Mouse (Mus musculus) MEL (cell line): ENCODE measurements at regions not wholly inside any gene's neighbourhood (a gene's known extent, or its start where the extent isn't known, plus 50 kb on each side); places are given as distances from the start of the nearest gene placed in this dataset.

Experiments used
- DNase-seq: peaks from one replicate; pipeline ENCODE4 v3.0.0; 2011; ENCODE audit warnings: low read depth, low spot score
- H3K27ac ChIP-seq: 2 replicates; pipeline ENCODE4 v1.5.1; 2012; ENCODE audit warnings: low read depth, mild to moderate bottlenecking, control low read depth, low read length, moderate library complexity; ENCODE audit not compliant: control insufficient read depth
- H3K27me3 ChIP-seq, 2 experiments: fragments of 150-350 bp in 1 of 2; sonication (generic) in 1 of 2; 2 replicates each; pipeline ENCODE4 v1.6.1; 2012; ENCODE audit warnings: low read length in 2 of 2, mild to moderate bottlenecking in 2 of 2, improper control_type of control experiment in 1 of 2, moderate library complexity in 1 of 2; ENCODE audit not compliant: insufficient read depth in 2 of 2, control insufficient read depth in 1 of 2
- H3K36me3 ChIP-seq, 2 experiments: 2 replicates each; pipeline ENCODE4 v1.6.1; 2012 to 2014; ENCODE audit warnings: low read length in 2 of 2, improper control_type of control experiment in 1 of 2, inconsistent platforms in 1 of 2, mild to moderate bottlenecking in 1 of 2; ENCODE audit not compliant: insufficient read depth in 2 of 2, control insufficient read depth in 1 of 2
- H3K4me1 ChIP-seq, 2 experiments: fragments of 150-350 bp in 1 of 2; sonication (generic) in 1 of 2; 2 replicates each; pipeline ENCODE4 v1.6.1; 2012; ENCODE audit warnings: low read length in 2 of 2, improper control_type of control experiment in 1 of 2, mild to moderate bottlenecking in 1 of 2; ENCODE audit not compliant: insufficient read depth in 2 of 2, control insufficient read depth in 1 of 2
- H3K4me3 ChIP-seq, 2 experiments: fragments of 150-350 bp in 1 of 2; sonication (generic) in 1 of 2; 2 replicates each; pipeline ENCODE4 v1.5.1; 2012; ENCODE audit warnings: low read depth in 2 of 2, low read length in 2 of 2, mild to moderate bottlenecking in 2 of 2, moderate library complexity in 2 of 2, control low read depth in 1 of 2, improper control_type of control experiment in 1 of 2; ENCODE audit not compliant: control insufficient read depth in 1 of 2, insufficient read depth in 1 of 2
- H3K79me2 ChIP-seq: 2 replicates; pipeline ENCODE4 v1.6.1; 2012; ENCODE audit warnings: mild to moderate bottlenecking, low read length, moderate library complexity; ENCODE audit not compliant: control insufficient read depth, poor library complexity, insufficient read depth
- H3K9ac ChIP-seq: 2 replicates; pipeline ENCODE4 v1.6.1; 2012; ENCODE audit warnings: low read depth, mild to moderate bottlenecking, control low read depth, low read length, moderate library complexity; ENCODE audit not compliant: control insufficient read depth, poor library complexity, severe bottlenecking
- H3K9me3 ChIP-seq: fragments of 150-350 bp; sonication (generic); replicated peaks from 2 replicates; pipeline ENCODE4 v1.6.1; 2012; ENCODE audit warnings: mild to moderate bottlenecking, low read length, improper control_type of control experiment, moderate library complexity; ENCODE audit not compliant: insufficient read depth
- CHD1 ChIP-seq: IDR thresholded peaks from 2 replicates; pipeline ENCODE4 v1.6.1; 2012; ENCODE audit warnings: low read depth, mild to moderate bottlenecking, inconsistent platforms, low read length, improper control_type of control experiment
- CHD2 ChIP-seq: IDR thresholded peaks from 2 replicates; pipeline ENCODE4 v1.6.1; 2011; ENCODE audit warnings: low read length, improper control_type of control experiment
- EP300 ChIP-seq, 2 experiments: IDR thresholded peaks; 2 replicates each; pipeline ENCODE4 v1.6.1; 2011; ENCODE audit warnings: improper control_type of control experiment in 2 of 2, low read length in 2 of 2, low read depth in 1 of 2, mild to moderate bottlenecking in 1 of 2
- ETS1 ChIP-seq: IDR thresholded peaks from 2 replicates; pipeline ENCODE4 v1.6.1; 2012; ENCODE audit warnings: low read depth, mild to moderate bottlenecking, inconsistent platforms, low read length, improper control_type of control experiment, moderate library complexity
- GATA1 ChIP-seq: IDR thresholded peaks from 2 replicates; pipeline ENCODE4 v1.6.1; 2011; ENCODE audit warnings: low read depth, low read length, improper control_type of control experiment
- JUND ChIP-seq: IDR thresholded peaks from 2 replicates; pipeline ENCODE4 v1.6.1; 2011; ENCODE audit warnings: low read depth, mild to moderate bottlenecking, improper control_type of control experiment, low read length
- MEF2A ChIP-seq: IDR thresholded peaks from 2 replicates; pipeline ENCODE4 v1.6.1; 2014; ENCODE audit warnings: low read depth, mild to moderate bottlenecking, inconsistent platforms, low read length, improper control_type of control experiment; ENCODE audit not compliant: poor library complexity, insufficient replicate concordance, severe bottlenecking; ENCODE audit errors: extremely low read depth
- MYB ChIP-seq: IDR thresholded peaks from 2 replicates; pipeline ENCODE4 v1.6.1; 2011; ENCODE audit warnings: mild to moderate bottlenecking, low read depth, low read length, improper control_type of control experiment
- POLR2A ChIP-seq, 2 experiments: IDR thresholded peaks; 2 replicates each; pipeline ENCODE4 v1.6.1; 2011 to 2012; ENCODE audit warnings: low read length in 2 of 2, mild to moderate bottlenecking in 2 of 2, control low read depth in 1 of 2, improper control_type of control experiment in 1 of 2, low read depth in 1 of 2, moderate library complexity in 1 of 2; ENCODE audit not compliant: control insufficient read depth in 1 of 2, insufficient read depth in 1 of 2, poor library complexity in 1 of 2
- POLR2AphosphoS2 ChIP-seq: IDR thresholded peaks from 2 replicates; pipeline ENCODE4 v1.6.1; 2011; ENCODE audit warnings: low read length, improper control_type of control experiment
- POLR2AphosphoS5 ChIP-seq: IDR thresholded peaks from 2 replicates; pipeline ENCODE4 v1.6.1; 2012; ENCODE audit warnings: low read depth, borderline replicate concordance, mild to moderate bottlenecking, inconsistent platforms, low read length, moderate library complexity, mixed read lengths
- SIN3A ChIP-seq: IDR thresholded peaks from 2 replicates; pipeline ENCODE4 v1.6.1; 2012; ENCODE audit warnings: low read length, improper control_type of control experiment, inconsistent platforms
- SMC3 ChIP-seq: IDR thresholded peaks from 2 replicates; pipeline ENCODE4 v1.6.1; 2011; ENCODE audit warnings: low read depth, low read length, improper control_type of control experiment
- TAL1 ChIP-seq: IDR thresholded peaks from 2 replicates; pipeline ENCODE4 v1.6.1; 2012; ENCODE audit warnings: mild to moderate bottlenecking, inconsistent platforms, low read length, moderate library complexity, mixed read lengths
- TBP ChIP-seq: IDR thresholded peaks from 2 replicates; pipeline ENCODE4 v1.8.0; 2011; ENCODE audit warnings: low read depth, low read length, improper control_type of control experiment
- TCF12 ChIP-seq: IDR thresholded peaks from 2 replicates; pipeline ENCODE4 v1.6.1; 2014; ENCODE audit warnings: low read depth, mild to moderate bottlenecking, inconsistent platforms, low read length, improper control_type of control experiment, moderate library complexity
- UBTF ChIP-seq: IDR thresholded peaks from 2 replicates; pipeline ENCODE4 v1.6.1; 2012; ENCODE audit warnings: low read depth, mild to moderate bottlenecking, inconsistent platforms, low read length, improper control_type of control experiment, moderate library complexity, borderline replicate concordance; ENCODE audit not compliant: insufficient read depth
- USF2 ChIP-seq, 2 experiments: IDR thresholded peaks; 2 replicates each; pipeline ENCODE4 v1.6.1; 2011 to 2012; ENCODE audit warnings: improper control_type of control experiment in 2 of 2, low read length in 2 of 2, borderline replicate concordance in 1 of 2, inconsistent platforms in 1 of 2, low read depth in 1 of 2, mild to moderate bottlenecking in 1 of 2; ENCODE audit not compliant: insufficient read depth in 1 of 2
- ZC3H11A ChIP-seq: IDR thresholded peaks from 2 replicates; pipeline ENCODE4 v1.6.1; 2012; ENCODE audit warnings: low read depth, mild to moderate bottlenecking, inconsistent platforms, low read length, improper control_type of control experiment

DNA sequence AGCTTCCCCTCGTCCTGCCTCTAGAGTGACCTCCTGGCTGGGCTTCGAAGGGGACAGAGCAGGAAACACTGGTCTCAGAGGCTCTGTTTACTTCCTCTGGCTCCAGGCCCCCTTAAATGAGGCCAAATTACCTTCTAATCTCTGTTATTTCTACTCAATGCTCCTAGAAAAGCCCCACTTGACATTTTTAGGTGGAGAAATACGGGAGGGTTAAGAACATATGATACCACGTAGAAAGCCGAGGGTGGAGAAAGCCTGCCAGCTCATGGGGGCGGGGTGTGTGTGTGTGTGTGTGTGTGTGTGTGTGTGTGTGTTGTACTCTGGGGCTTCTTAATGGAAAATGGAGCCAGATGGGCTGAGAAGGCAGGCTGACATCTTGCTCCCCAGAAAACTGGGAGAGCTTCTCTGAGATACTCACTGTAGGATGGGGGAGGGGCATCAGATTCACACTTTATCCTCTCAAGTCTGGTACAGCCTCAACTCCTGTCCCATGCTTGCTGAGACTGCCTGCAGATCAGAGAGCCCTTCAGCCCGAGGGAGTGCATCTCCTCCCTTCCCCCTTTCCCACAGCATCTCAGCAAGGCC is 273.5 kb downstream of the Matn1 start:
- TF ChIP-seq SMC3 = no peak
- no peak for TF ChIP-seq CHD1
- no peak for TF ChIP-seq POLR2AphosphoS2
- TF ChIP-seq GATA1 = no peak
- no peak for TF ChIP-seq UBTF
- no peak for TF ChIP-seq TCF12
- TF ChIP-seq POLR2A (IDR thresholded peaks at IDR 0.05; ENCODE audit: control insufficient read depth in 1 of 2, insufficient read depth in 1 of 2, low read depth in 1 of 2, low read length in 2 of 2, poor library complexity in 1 of 2) = no peak
- no peak for TF ChIP-seq ETS1
- TF ChIP-seq ZC3H11A = no peak
- TF ChIP-seq TBP = no peak
- TF ChIP-seq, all 39 proteins: peak for 0
- Histone ChIP-seq H3K9ac (no peak overlapping the region), H3K9me3 (no peaks in the 10 kb centered on the region), H3K79me2 (no peaks in the 10 kb centered on the region), H3K27me3 (no peaks in the 10 kb centered on the region), H3K4me3 (no peak overlapping the region), H3K36me3 (no peaks in the 10 kb centered on the region), H3K27ac (no peak overlapping the region), H3K4me1 (no peaks in the 10 kb centered on the region)
- DNase-seq = no peak

GRCm38 (mm10) chr4:131220966-131221365 is 276.8 kb downstream of the Matn1 start:
- Histone ChIP-seq H3K9ac (no peak overlapping the region), H3K27me3 (no peaks in the 10 kb centered on the region), H3K4me3 (no peak overlapping the region), H3K36me3 (no peaks in the 10 kb centered on the region), H3K27ac (no peak overlapping the region)
- TF ChIP-seq SMC3 (no peak), MYB (no peak), TAL1 (no peak)
- TF ChIP-seq, all 39 proteins: peak for 0
- Histone ChIP-seq H3K4me1 (no peaks in the 10 kb centered on the region), H3K9me3 (no peaks in the 10 kb centered on the region), H3K79me2 (no peaks in the 10 kb centered on the region)
- DNase-seq = no peak

GRCm38 (mm10) chr4:131230361-131230760 is 286.2 kb downstream of the Matn1 start:
- no peaks in the 10 kb centered on the region for H3K27me3 ChIP-seq
- H3K4me1 ChIP-seq = no peaks in the 10 kb centered on the region
- H3K36me3 ChIP-seq = no peaks in the 10 kb centered on the region

More at GRCm38 (mm10) chr4:131230361-131230760, 286.2 kb downstream of the Matn1 start:
- H3K79me2 ChIP-seq = no peaks in the 10 kb centered on the region
- H3K27ac ChIP-seq = no peak overlapping the region
- TF ChIP-seq GATA1 (no peak), MEF2A (no peak), POLR2AphosphoS5 (no peak), SIN3A (no peak), ETS1 (no peak), ZC3H11A (no peak), TBP (no peak), USF2 (IDR thresholded peaks at IDR 0.05; ENCODE audit: borderline replicate concordance in 1 of 2, insufficient read depth in 1 of 2, low read depth in 1 of 2, low read length in 2 of 2) (no peak), TCF12 (no peak), CHD2 (no peak), EP300 (IDR thresholded peaks at IDR 0.05; ENCODE audit: low read depth in 1 of 2, low read length in 2 of 2) (no peak), JUND (no peak)
- TF ChIP-seq, all 39 proteins: peak for 0
- Histone ChIP-seq H3K4me3 (no peak overlapping the region), H3K9me3 (no peaks in the 10 kb centered on the region), H3K9ac (no peak overlapping the region)
- no peak for DNase-seq
